20 mouse cellular contexts compared by ENCODE assay signal in genomic region chr9:30849444-30849843, GRCm38 (mm10).
"Had no signal": no experiment of that assay in that cellular context is flagged by ENCODE, and none has a peak within 500 bp of the region (broad histone marks: within the 10 kb centered on the region; RNA-seq: fewer than 3 reads in every experiment).

No protein-coding gene starts in this region.

- H3K9me3 ChIP-seq: lung, embryonic 15.5 days; midbrain, embryonic 13.5 days; midbrain, embryonic 15.5 days; neural tube, embryonic 13.5 days; neural tube, embryonic 15.5 days had no signal

- H3K4me3 ChIP-seq: lung, embryonic 15.5 days; megakaryocyte, embryonic 14.5 days; midbrain, embryonic 13.5 days; midbrain, embryonic 15.5 days; neural tube, embryonic 13.5 days; neural tube, embryonic 15.5 days had no signal

- H3K36me3 ChIP-seq: lung, embryonic 15.5 days; midbrain, embryonic 13.5 days; midbrain, embryonic 15.5 days; neural tube, embryonic 13.5 days; neural tube, embryonic 15.5 days had no signal

- H3K27ac ChIP-seq: lung, embryonic 15.5 days; macrophage; midbrain, embryonic 13.5 days; midbrain, embryonic 15.5 days; neural tube, embryonic 13.5 days; neural tube, embryonic 15.5 days had no signal

- ATAC-seq: lung, postnatal 0 days; midbrain, embryonic 13.5 days; midbrain, embryonic 15.5 days had no signal

- H3K27me3 ChIP-seq: lung, embryonic 15.5 days; megakaryocyte, embryonic 14.5 days; midbrain, embryonic 13.5 days; midbrain, embryonic 15.5 days; neural tube, embryonic 13.5 days; neural tube, embryonic 15.5 days had no signal

- DNase-seq: lung, adult 18-20 months; lung, postnatal 14 days; lung, postnatal 36 days; retina, postnatal 1 day; right cerebral cortex, adult 18-20 months; right cerebral cortex, postnatal 25 days; right cerebral cortex, postnatal 4 days; spleen, adult 18-20 months; thymus, adult 2 months; thymus, postnatal 25 days; thymus, postnatal 4 days had no signal

- H3K4me1 ChIP-seq: lung, embryonic 15.5 days; megakaryocyte, embryonic 14.5 days; midbrain, embryonic 13.5 days; midbrain, embryonic 15.5 days; neural tube, embryonic 15.5 days had no signal

- H3K9ac ChIP-seq: lung, embryonic 15.5 days; midbrain, embryonic 13.5 days; midbrain, embryonic 15.5 days; neural tube, embryonic 13.5 days; neural tube, embryonic 15.5 days had no signal

- H3K4me2 ChIP-seq: lung, embryonic 15.5 days; midbrain, embryonic 11.5 days; midbrain, embryonic 13.5 days; midbrain, embryonic 15.5 days; neural tube, embryonic 13.5 days; neural tube, embryonic 15.5 days had no signal
